Mouse (Mus musculus) forebrain, embryonic 16.5 days (tissue): ENCODE data around the gene Tmem203. TPM values are rescaled to one million over a fixed set of nuclear protein-coding genes. Genes with fewer than 3 reads are reported as not detected.

Experiments
- ATAC-seq: fragments of 200-750 bp; cut with Nextera tagmentation; 2 replicates; pipeline ENCODE4 v1.8.0; 2017; ENCODE audit warnings: mild to moderate bottlenecking, moderate library complexity
- H3K27ac ChIP-seq: fragments of 300-500 bp; sonication (generic); 2 replicates; pipeline ENCODE4 v1.5.1; 2014; ENCODE audit warnings: low read length, control low read depth
- H3K27me3 ChIP-seq: fragments of 300-500 bp; sonication (generic); replicated peaks from 2 replicates; pipeline ENCODE4 v1.6.1; 2014; ENCODE audit warnings: low read length; ENCODE audit not compliant: control insufficient read depth, insufficient read depth
- H3K36me3 ChIP-seq: fragments of 300-500 bp; sonication (generic); 2 replicates; pipeline ENCODE4 v1.6.1; 2014; ENCODE audit not compliant: control insufficient read depth, insufficient read depth
- H3K4me1 ChIP-seq: fragments of 300-500 bp; sonication (generic); replicated peaks from 2 replicates; pipeline ENCODE4 v1.6.1; 2014; ENCODE audit warnings: low read length; ENCODE audit not compliant: control insufficient read depth, insufficient read depth
- H3K4me2 ChIP-seq: fragments of 300-500 bp; sonication (generic); 2 replicates; pipeline ENCODE4 v1.6.1; 2014; ENCODE audit warnings: mild to moderate bottlenecking, low read length, control low read depth
- H3K4me3 ChIP-seq: fragments of 300-500 bp; sonication (generic); replicated peaks from 2 replicates; pipeline ENCODE4 v1.5.1; 2014; ENCODE audit warnings: mild to moderate bottlenecking, low read length, control low read depth
- H3K9ac ChIP-seq: fragments of 300-500 bp; sonication (generic); replicated peaks from 2 replicates; pipeline ENCODE4 v1.6.1; 2014; ENCODE audit warnings: low read depth, low read length, control low read depth
- H3K9me3 ChIP-seq: fragments of 300-500 bp; sonication (generic); 2 replicates; pipeline ENCODE4 v1.6.1; 2016; ENCODE audit warnings: low read length; ENCODE audit not compliant: control insufficient read depth
- WGBS: fragments of 180-500 bp; shearing (Covaris S2); extraction: QIAGEN DNeasy Blood & Tissue Kit; methylation state at CpG from one replicate; pipeline ENCODE4 v1.1.7; 2014; 5-methylcytosine and 5-hydroxymethylcytosine counted together
- polyA plus RNA-seq: library from polyadenylated mRNA; unstranded; fragments of >200 nt; fragmentation: Nextera tagmentation; extraction: Ambion mirVana; gene quantifications from 2 replicates; pipeline ENCODE4 v1.2.1, GENCODE M21; 2015

Tmem203 gene
- polyA plus RNA-seq, 1 experiment from 2014 or later: 16.0 TPM

DNA sequence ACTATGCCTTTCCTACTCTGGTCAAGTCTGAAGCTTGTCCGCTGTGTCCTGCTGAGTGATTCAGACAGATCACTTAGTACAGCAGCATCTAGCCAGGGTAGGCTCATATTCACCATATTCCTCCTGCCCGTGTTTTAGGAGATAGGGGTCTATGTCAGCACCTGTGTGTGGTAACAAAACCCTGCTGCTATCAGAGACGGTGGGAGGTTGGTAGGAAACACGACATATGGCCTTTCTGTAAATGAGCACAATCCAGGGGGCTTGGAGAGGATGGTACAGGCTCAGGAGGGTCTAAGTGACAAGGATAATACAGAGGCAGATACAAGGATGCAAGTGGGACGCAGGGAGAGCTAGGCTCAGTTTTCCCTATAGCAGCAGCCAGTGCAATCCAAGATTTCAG lies 25.7 kb upstream of the Tmem203 start:
- peaks cover 2% of the 10 kb centered on the region; the same call in 1 of the 2 replicates for H3K27me3 ChIP-seq
- H3K36me3 ChIP-seq: no peaks in the 10 kb centered on the region
- no peak overlapping the region for H3K27ac ChIP-seq
- no peak overlapping the region for H3K4me2 ChIP-seq
- peaks cover 8% of the 10 kb centered on the region for H3K4me1 ChIP-seq
- no peak overlapping the region for H3K9ac ChIP-seq
- no peak overlapping the region for H3K4me3 ChIP-seq
- no peak for ATAC-seq
- WGBS: 80% methylated on average over 5 of the region's 5 CpGs
- H3K9me3 ChIP-seq: no peaks in the 10 kb centered on the region

DNA sequence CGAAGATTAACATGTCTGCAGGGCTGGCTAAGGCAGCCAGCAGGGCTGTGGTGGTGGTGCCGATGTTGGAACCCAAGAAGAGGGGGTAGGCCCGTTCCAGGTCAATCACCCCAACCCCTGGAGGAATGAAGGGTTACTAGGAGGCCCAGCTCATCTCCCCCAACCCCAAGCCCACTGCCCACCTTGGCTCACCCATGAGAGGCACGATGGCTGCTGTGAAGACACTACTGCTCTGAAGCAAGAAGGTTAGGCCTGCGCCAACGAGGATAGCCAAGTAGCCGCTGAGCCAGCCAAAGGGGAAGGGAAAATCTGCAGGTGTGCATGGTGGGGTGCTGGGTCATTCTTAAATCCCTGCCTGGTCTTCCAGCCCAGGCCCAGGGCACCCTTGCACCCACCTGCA lies 24.7 kb upstream of the Tmem203 start:
- H3K4me2 ChIP-seq: no peak overlapping the region
- 83% methylated on average over 7 of the region's 7 CpGs for WGBS
- no peak for ATAC-seq
- H3K27me3 ChIP-seq: peaks cover 2% of the 10 kb centered on the region; the same call in 1 of the 2 replicates
- peaks cover 5% of the 10 kb centered on the region for H3K4me1 ChIP-seq
- H3K4me3 ChIP-seq: no peak overlapping the region
- no peaks in the 10 kb centered on the region for H3K9me3 ChIP-seq
- no peak overlapping the region for H3K9ac ChIP-seq
- H3K27ac ChIP-seq: no peak overlapping the region
- no peaks in the 10 kb centered on the region for H3K36me3 ChIP-seq

DNA sequence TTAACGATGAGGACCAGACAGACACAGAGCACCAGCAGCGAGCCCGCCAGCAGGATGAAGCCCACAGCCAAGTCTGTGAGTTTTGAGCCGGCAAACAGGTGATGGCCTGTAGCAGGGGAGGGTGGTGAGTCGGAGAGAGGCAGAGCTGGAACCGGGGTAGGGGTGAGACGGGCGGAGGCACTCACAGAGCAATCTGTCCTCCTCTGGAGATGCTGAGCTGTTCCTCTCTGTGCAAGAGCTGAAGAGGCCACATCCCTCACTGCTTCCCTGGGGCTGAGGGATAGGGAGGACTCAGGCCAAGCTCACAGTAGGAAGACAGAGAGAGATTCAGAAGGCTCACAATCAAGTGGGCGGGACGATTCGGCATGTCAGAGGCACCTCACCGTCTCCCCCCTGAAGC lies 24.2 kb upstream of the Tmem203 start:
- ATAC-seq: no peak
- WGBS: 49% methylated on average over 12 of the region's 12 CpGs
- Histone ChIP-seq H3K27ac (no peak overlapping the region), H3K36me3 (no peaks in the 10 kb centered on the region), H3K27me3 (peaks cover 2% of the 10 kb centered on the region; the same call in 1 of the 2 replicates), H3K4me1 (0 out of 2 replicates have a peak, but pooled peaks cover 3% of the 10 kb centered on the region), H3K9me3 (no peaks in the 10 kb centered on the region), H3K9ac (no peak overlapping the region), H3K4me3 (no peak overlapping the region), H3K4me2 (no peak overlapping the region)

DNA sequence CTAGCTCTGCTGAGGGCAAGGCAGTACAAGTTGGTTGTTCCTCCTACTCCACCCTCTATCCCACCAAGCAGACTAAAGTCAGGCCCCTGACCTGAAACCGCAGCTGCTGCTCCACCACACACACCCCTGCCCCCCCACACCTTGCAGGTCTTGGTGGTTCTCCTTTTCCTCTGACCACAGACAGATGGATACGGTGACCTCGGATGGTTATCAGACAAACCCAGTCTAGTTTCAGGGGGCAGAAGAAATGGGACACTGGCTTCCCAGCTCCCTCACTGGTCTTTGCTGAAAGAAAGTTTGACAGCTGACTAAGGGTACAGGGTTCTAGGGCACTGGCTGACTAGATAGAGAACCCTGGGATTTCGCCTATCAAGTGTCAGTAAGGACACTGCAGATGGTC lies 21.8 kb upstream of the Tmem203 start:
- Histone ChIP-seq H3K27ac (no peak overlapping the region), H3K36me3 (no peaks in the 10 kb centered on the region), H3K27me3 (peaks cover 2% of the 10 kb centered on the region; the same call in 1 of the 2 replicates), H3K9me3 (no peaks in the 10 kb centered on the region), H3K9ac (no peak overlapping the region), H3K4me2 (no peak overlapping the region), H3K4me1 (0 out of 2 replicates have a peak, but pooled peaks cover 3% of the 10 kb centered on the region), H3K4me3 (no peak overlapping the region)
- 76% methylated on average over 4 of the region's 4 CpGs for WGBS
- ATAC-seq: no peak

DNA sequence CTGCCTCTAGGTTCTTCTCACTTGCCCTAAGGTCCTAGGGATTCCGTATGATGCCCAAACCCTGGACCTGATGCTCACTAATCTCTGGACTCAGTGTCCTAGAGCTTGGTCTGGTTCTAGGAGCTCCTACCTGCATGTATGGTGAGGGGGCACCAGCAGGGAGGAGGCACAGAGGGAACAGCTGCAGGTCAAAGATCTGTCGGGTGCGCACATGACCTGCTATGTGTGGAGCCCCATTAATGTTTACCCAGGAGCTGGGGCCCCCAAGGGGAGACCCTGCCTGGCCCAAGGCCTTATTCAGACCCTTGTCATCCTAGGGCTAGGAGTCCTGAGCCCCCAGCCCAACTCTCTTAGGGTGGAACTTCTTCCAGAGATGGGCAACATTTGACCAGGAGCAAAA lies 21.2 kb upstream of the Tmem203 start, which contains the start of gene Slc34a3:
TSS of gene Slc34a3 (minus strand) at position 315 of the 400 bp plus-strand sequence.
- no peaks in the 10 kb centered on the region for H3K36me3 ChIP-seq
- H3K9me3 ChIP-seq: no peaks in the 10 kb centered on the region
- H3K9ac ChIP-seq: no peak within 1 kb of the TSS
- 92% methylated on average over 3 of the region's 3 CpGs for WGBS
- H3K27ac ChIP-seq: no peak within 1 kb of the TSS
- ATAC-seq: no peak
- no peak within 1 kb of the TSS for H3K4me2 ChIP-seq
- peaks cover 2% of the 10 kb centered on the region; the same call in 1 of the 2 replicates for H3K27me3 ChIP-seq
- H3K4me1 ChIP-seq: no peaks in the 10 kb centered on the region
- no peak within 1 kb of the TSS for H3K4me3 ChIP-seq

DNA sequence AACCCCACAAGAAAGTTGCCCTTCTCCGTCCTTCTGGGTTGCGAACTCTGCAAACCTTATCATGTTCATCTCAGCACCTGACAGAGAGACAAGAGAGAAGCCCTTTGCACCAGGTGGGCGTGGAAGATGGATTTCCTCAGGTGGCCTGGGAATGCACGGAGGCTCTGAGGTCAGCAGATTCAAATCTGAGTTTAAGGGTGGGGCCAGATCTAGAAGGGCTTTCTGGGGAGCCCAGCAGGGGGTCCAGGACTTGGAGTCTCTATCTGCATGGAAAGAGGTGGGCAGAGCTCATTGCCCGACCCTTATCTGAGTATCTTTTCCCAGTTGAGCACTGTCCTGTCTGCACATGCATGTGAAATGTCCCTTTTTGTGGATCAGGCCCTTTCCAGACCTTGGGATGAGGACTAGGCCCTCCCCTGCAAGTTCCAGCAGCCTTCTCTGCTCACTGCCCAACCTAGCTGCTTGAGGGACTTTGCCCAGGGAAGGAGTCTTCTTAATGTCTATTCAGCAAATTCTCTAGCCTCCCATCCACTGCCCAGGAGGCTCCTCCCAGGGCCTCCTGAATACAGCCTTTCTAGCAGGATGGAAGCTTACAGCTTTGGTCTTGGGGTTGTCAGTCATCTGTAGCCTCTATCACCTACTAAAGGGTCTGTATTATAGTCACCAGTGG lies 20.6 kb upstream of the Tmem203 start:
- H3K4me1 ChIP-seq: no peaks in the 10 kb centered on the region
- H3K4me3 ChIP-seq: no peak overlapping the region
- peaks cover 2% of the 10 kb centered on the region; the same call in 1 of the 2 replicates for H3K27me3 ChIP-seq
- ATAC-seq: no peak
- H3K27ac ChIP-seq: no peak overlapping the region
- H3K4me2 ChIP-seq: no peak overlapping the region
- H3K9me3 ChIP-seq: no peaks in the 10 kb centered on the region
- H3K36me3 ChIP-seq: no peaks in the 10 kb centered on the region
- WGBS: 78% methylated on average over 5 of the region's 5 CpGs
- no peak overlapping the region for H3K9ac ChIP-seq

DNA sequence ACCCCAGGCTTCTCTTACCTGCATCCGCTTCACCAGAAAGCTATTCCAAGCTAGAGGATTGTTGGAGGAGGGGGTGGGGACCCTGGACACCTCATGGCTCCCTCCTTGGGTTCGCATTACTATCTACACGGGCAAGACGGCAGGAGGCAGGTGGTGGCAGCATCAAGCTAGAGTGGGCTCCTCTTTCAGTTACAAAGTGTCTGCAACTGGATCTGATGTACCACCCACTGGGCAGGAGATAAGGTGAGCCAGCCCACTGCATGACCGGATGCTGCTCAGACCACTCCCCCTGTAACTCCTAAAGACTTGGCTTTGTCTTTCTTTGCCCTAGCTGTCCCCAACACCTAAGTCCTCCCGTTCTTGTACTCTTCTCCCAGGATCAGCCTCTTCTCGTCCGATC lies 18.6 kb upstream of the Tmem203 start, which contains the start of gene Rnf224:
TSS of gene Rnf224 (minus strand) at position 174 of the 400 bp plus-strand sequence.
- H3K4me2 ChIP-seq: no peak within 1 kb of the TSS
- no peak within 1 kb of the TSS for H3K27ac ChIP-seq
- peaks cover 15% of the 10 kb centered on the region for H3K4me1 ChIP-seq
- ATAC-seq: no peak
- H3K4me3 ChIP-seq: no peak within 1 kb of the TSS
- WGBS: 44% methylated on average over 8 of the region's 8 CpGs
- H3K27me3 ChIP-seq: peaks cover 2% of the 10 kb centered on the region; the same call in 1 of the 2 replicates
- H3K36me3 ChIP-seq: no peaks in the 10 kb centered on the region
- no peak within 1 kb of the TSS for H3K9ac ChIP-seq
- H3K9me3 ChIP-seq: no peaks in the 10 kb centered on the region

DNA sequence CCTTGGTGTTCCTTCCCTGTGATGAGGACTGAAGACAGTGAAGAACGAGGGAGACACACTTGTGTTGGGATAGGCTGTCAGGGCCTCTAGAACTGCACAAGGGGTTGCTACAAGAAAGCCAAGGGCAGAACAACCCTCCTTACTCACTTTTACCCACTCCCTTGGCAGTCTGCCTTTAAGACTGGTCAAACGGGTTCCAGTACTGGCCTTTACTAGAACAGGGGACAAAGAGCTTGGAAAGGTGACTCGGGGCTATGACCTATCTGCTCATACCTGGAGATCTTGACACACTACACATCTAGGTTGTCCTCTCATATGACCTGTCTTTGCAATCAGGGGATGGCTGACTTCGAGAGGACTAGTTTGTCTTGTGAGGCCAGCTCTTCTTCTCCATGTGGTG lies 17.7 kb upstream of the Tmem203 start:
- Histone ChIP-seq H3K36me3 (no peaks in the 10 kb centered on the region), H3K4me2 (no peak overlapping the region), H3K9ac (no peak overlapping the region), H3K27ac (no peak overlapping the region), H3K4me3 (no peak overlapping the region), H3K27me3 (peaks cover 2% of the 10 kb centered on the region; the same call in 1 of the 2 replicates), H3K9me3 (no peaks in the 10 kb centered on the region), H3K4me1 (peaks cover 17% of the 10 kb centered on the region)
- WGBS: 74% methylated on average over 4 of the region's 4 CpGs
- ATAC-seq: no peak

DNA sequence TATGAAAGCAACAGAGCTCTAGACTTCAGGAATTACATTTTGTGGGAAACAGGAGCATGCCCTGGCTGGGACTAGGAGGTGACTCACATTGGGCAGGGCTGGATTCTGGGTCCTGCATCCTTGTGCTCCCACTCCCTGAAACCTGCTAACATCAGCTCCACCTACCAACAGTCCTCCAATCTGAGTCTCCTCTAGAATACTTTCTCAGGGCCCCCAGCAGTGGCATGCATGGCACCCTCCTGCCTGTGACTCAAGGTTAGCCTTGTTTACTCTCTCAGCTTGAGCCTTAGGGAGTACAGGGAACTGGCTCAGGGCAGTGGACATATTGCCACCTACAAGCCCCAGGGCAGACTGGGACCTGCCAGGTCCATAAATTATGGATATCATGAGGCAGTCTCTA lies 17.1 kb upstream of the Tmem203 start:
- Histone ChIP-seq H3K9ac (no peak overlapping the region), H3K4me3 (no peak overlapping the region), H3K9me3 (no peaks in the 10 kb centered on the region), H3K4me2 (no peak overlapping the region), H3K27me3 (peaks cover 2% of the 10 kb centered on the region; the same call in 1 of the 2 replicates), H3K27ac (no peak overlapping the region), H3K4me1 (peaks cover 23% of the 10 kb centered on the region), H3K36me3 (no peaks in the 10 kb centered on the region)
- no peak for ATAC-seq
